Mouse (Mus musculus): ENCODE data around the gene Fam20a.

- no peak for TF ChIP-seq CTCF (conservative IDR thresholded peaks at IDR 0.05; ENCODE audit: low read length)
- no peak for TF ChIP-seq NANOG (IDR thresholded peaks at IDR 0.05; ENCODE audit: borderline replicate concordance, low read length)
- no peak for TF ChIP-seq POU5F1 (IDR thresholded peaks at IDR 0.05; ENCODE audit: borderline replicate concordance, low read length)
Measured at GRCm38 (mm10) chr11:109728371-109728770, 6.3 kb upstream of the Fam20a start.

Data from E14TG2a.4 (cell line).